Mouse (Mus musculus) bone marrow, adult 2 months (tissue): ENCODE data around the gene Cox6b2. TPM values are rescaled to one million over a fixed set of nuclear protein-coding genes. Genes with fewer than 3 reads are reported as not detected.

Experiments used
- H3K27ac ChIP-seq: fragments of 200-500 bp; 2 replicates; pipeline ENCODE4 v1.5.1; 2012; ENCODE audit warnings: low read depth, mild to moderate bottlenecking, control low read depth, inconsistent platforms, low read length; ENCODE audit not compliant: control insufficient read depth, poor library complexity, insufficient read depth
- H3K4me1 ChIP-seq: fragments of 200-500 bp; 2 replicates; pipeline ENCODE4 v1.6.1; 2011; ENCODE audit warnings: low read length; ENCODE audit not compliant: control insufficient read depth, insufficient read depth
- H3K4me3 ChIP-seq: fragments of 200-500 bp; replicated peaks from 2 replicates; pipeline ENCODE3; 2011; ENCODE audit warnings: mild to moderate bottlenecking, low read depth, low read length, control low read depth; ENCODE audit not compliant: control insufficient read depth
- CTCF ChIP-seq: fragments of 200-500 bp; IDR thresholded peaks from 2 replicates; pipeline ENCODE4 v1.5.1; 2011; ENCODE audit warnings: low read length, control low read depth; ENCODE audit not compliant: control insufficient read depth, insufficient read depth
- POLR2A ChIP-seq: fragments of 200-500 bp; IDR thresholded peaks from 2 replicates; pipeline ENCODE4 v1.6.1; 2011; ENCODE audit warnings: low read depth, mild to moderate bottlenecking, control low read depth, low read length, borderline replicate concordance; ENCODE audit not compliant: control insufficient read depth
- WGBS: fragments of 180-500 bp; shearing (Covaris S2); methylation state at CpG from one replicate; pipeline ENCODE4 v1.1.7; 2018; 5-methylcytosine and 5-hydroxymethylcytosine counted together
- polyA plus RNA-seq: library from polyadenylated mRNA; stranded (reverse); fragments of >200 nt; gene quantifications from 2 replicates; pipeline ENCODE4 v1.2.4, GENCODE M21; 2011; ENCODE audit warnings: low replicate concordance; ENCODE audit not compliant: missing spikeins, insufficient read depth, insufficient read length

Cox6b2 gene
- polyA plus RNA-seq, 1 experiment, result 169 TPM

GRCm38 (mm10) chr7:4748321-4748720 is 4.6 kb downstream of the Cox6b2 start:
- no peak overlapping the region for H3K4me3 ChIP-seq
- H3K27ac ChIP-seq, result peak overlapping the region; percentile 40
- H3K4me1 ChIP-seq, result peaks cover 11% of the 10 kb centered on the region
- WGBS, result 57% methylated on average over 4 of the region's 4 CpGs
- TF ChIP-seq POLR2A (no peak), CTCF (no peak)

GRCm38 (mm10) chr7:4747156-4747899 is 5.6 kb downstream of the Cox6b2 start:
- Histone ChIP-seq H3K4me1 (peaks cover 11% of the 10 kb centered on the region), H3K27ac (peak overlapping the region; percentile 53), H3K4me3 (no peak overlapping the region)
- 65% methylated on average over 9 of the region's 9 CpGs for WGBS
- no peak for TF ChIP-seq POLR2A
- no peak for TF ChIP-seq CTCF

GRCm38 (mm10) chr7:4746326-4746980 is 6.4 kb downstream of the Cox6b2 start:
- TF ChIP-seq POLR2A, result no peak
- no peak for TF ChIP-seq CTCF
- Histone ChIP-seq H3K27ac (peak overlapping the region; percentile 16; the same call in 1 of the 2 replicates), H3K4me3 (no peak overlapping the region), H3K4me1 (peaks cover 11% of the 10 kb centered on the region)
- 88% methylated on average over 22 of the region's 22 CpGs for WGBS

- Histone ChIP-seq H3K4me1 (peaks cover 11% of the 10 kb centered on the region), H3K4me3 (no peak overlapping the region), H3K27ac (0 out of 2 replicates have a peak overlapping the region, but pooled peaks have one; percentile 19)
- 82% methylated on average over 6 of the region's 6 CpGs for WGBS
- TF ChIP-seq POLR2A, result no peak
- TF ChIP-seq CTCF, result no peak
Measured at GRCm38 (mm10) chr7:4744886-4745285, 8.0 kb downstream of the Cox6b2 start.

GRCm38 (mm10) chr7:4743354-4743753 is 9.5 kb downstream of the Cox6b2 start:
- 63% methylated on average over 2 of the region's 2 CpGs for WGBS
- H3K27ac ChIP-seq, result no peak overlapping the region
- peaks cover 5% of the 10 kb centered on the region for H3K4me1 ChIP-seq
- H3K4me3 ChIP-seq, result no peak overlapping the region
- TF ChIP-seq CTCF (no peak), POLR2A (no peak)

GRCm38 (mm10) chr7:4742482-4742819 is 10.4 kb downstream of the Cox6b2 start:
- peaks cover 2% of the 10 kb centered on the region; the same call in 1 of the 2 replicates for H3K4me1 ChIP-seq
- no peak for TF ChIP-seq POLR2A
- no peak for TF ChIP-seq CTCF
- WGBS, result 76% methylated on average over 6 of the region's 6 CpGs
- no peak overlapping the region for H3K4me3 ChIP-seq
- no peak overlapping the region; the same call in 1 of the 2 replicates for H3K27ac ChIP-seq

- TF ChIP-seq CTCF, result no peak
- TF ChIP-seq POLR2A, result peak; percentile 19; the same call in 1 of the 2 replicates
- Histone ChIP-seq H3K27ac (peak overlapping the region; percentile 30; the same call in 1 of the 2 replicates), H3K4me3 (no peak overlapping the region), H3K4me1 (peaks cover 2% of the 10 kb centered on the region; the same call in 1 of the 2 replicates)
- 83% methylated on average over 21 of the region's 21 CpGs for WGBS
Measured at GRCm38 (mm10) chr7:4741672-4742481, 11.0 kb downstream of the Cox6b2 start.

- H3K4me1 ChIP-seq, result peaks cover 2% of the 10 kb centered on the region; the same call in 1 of the 2 replicates
- peak overlapping the region; percentile 53 for H3K4me3 ChIP-seq
- TF ChIP-seq POLR2A (no peak), CTCF (no peak)
- 12% methylated on average over 4 of the region's 4 CpGs for WGBS
- peak overlapping the region; percentile 65 for H3K27ac ChIP-seq
Measured at GRCm38 (mm10) chr7:4741151-4741550, 11.7 kb downstream of the Cox6b2 start.
